In genomic region chr1:194613923-194614830, GRCm38 (mm10) we compare ENCODE assay signal across 8 mouse cellular contexts. TPM values are rescaled to one million over a fixed set of nuclear protein-coding genes. Genes with fewer than 3 reads are reported as not detected.
A peak's percentile ranks its signal among the peaks of the same experiment; 100 is the strongest.
DNase-seq lines count a peak whose midpoint lies in the region; ATAC-seq lines count a peak whose summit lies in the region.

No protein-coding gene starts in this region.

- 48% methylated on average over 5 of the region's 5 CpGs for WGBS in heart, embryonic 14.5 days
- WGBS in midbrain, embryonic 11.5 days = 81% methylated on average over 5 of the region's 5 CpGs
- WGBS in midbrain, embryonic 14.5 days = 83% methylated on average over 5 of the region's 5 CpGs

- H3K27me3 ChIP-seq in heart, embryonic 14.5 days (ENCODE audit: control insufficient read depth, insufficient read depth, low read length) = no peaks in the 10 kb centered on the region
- no peaks in the 10 kb centered on the region for H3K27me3 ChIP-seq in midbrain, embryonic 11.5 days (ENCODE audit: control insufficient read depth, insufficient read depth, low read length)
- no peaks in the 10 kb centered on the region for H3K27me3 ChIP-seq in midbrain, embryonic 14.5 days (ENCODE audit: control insufficient read depth, insufficient read depth, low read length)

- no peak overlapping the region for H3K4me3 ChIP-seq in heart, embryonic 14.5 days (ENCODE audit: control insufficient read depth in 1 of 2, insufficient read depth in 1 of 2, low read depth in 1 of 2, low read length in 2 of 2)
- H3K4me3 ChIP-seq in midbrain, embryonic 11.5 days (ENCODE audit: low read depth, low read length) = no peak overlapping the region
- no peak overlapping the region for H3K4me3 ChIP-seq in midbrain, embryonic 14.5 days (replicated peaks; ENCODE audit: low read depth, low read length)

- peak overlapping the region; percentile 60 to 73 for H3K27ac ChIP-seq in heart, embryonic 14.5 days (replicated peaks in 1 of 2; ENCODE audit: control insufficient read depth in 1 of 2, insufficient read depth in 1 of 2, low read depth in 2 of 2, low read length in 2 of 2)
- no peak overlapping the region for H3K27ac ChIP-seq in midbrain, embryonic 11.5 days (ENCODE audit: low read depth, low read length)
- no peak overlapping the region for H3K27ac ChIP-seq in midbrain, embryonic 14.5 days (replicated peaks; ENCODE audit: low read depth, low read length)

- no peak overlapping the region for H3K9ac ChIP-seq in heart, embryonic 14.5 days (ENCODE audit: low read length)
- H3K9ac ChIP-seq in midbrain, embryonic 11.5 days (ENCODE audit: low read length) = no peak overlapping the region
- no peak overlapping the region for H3K9ac ChIP-seq in midbrain, embryonic 14.5 days (replicated peaks; ENCODE audit: low read length)

- no peaks in the 10 kb centered on the region for H3K36me3 ChIP-seq in heart, embryonic 14.5 days (ENCODE audit: control insufficient read depth, insufficient read depth, low read length)
- H3K36me3 ChIP-seq in midbrain, embryonic 11.5 days (ENCODE audit: control insufficient read depth, insufficient read depth, low read length) = no peaks in the 10 kb centered on the region
- H3K36me3 ChIP-seq in midbrain, embryonic 14.5 days (ENCODE audit: control insufficient read depth, insufficient read depth, low read length) = no peaks in the 10 kb centered on the region

- no peaks in the 10 kb centered on the region for H3K9me3 ChIP-seq in heart, embryonic 14.5 days (ENCODE audit: control insufficient read depth, low read length)
- H3K9me3 ChIP-seq in midbrain, embryonic 11.5 days (ENCODE audit: control insufficient read depth, low read length) = no peaks in the 10 kb centered on the region
- H3K9me3 ChIP-seq in midbrain, embryonic 14.5 days (ENCODE audit: control insufficient read depth, low read length) = no peaks in the 10 kb centered on the region

- no peak overlapping the region for H3K4me2 ChIP-seq in heart, embryonic 14.5 days (ENCODE audit: low read length)
- H3K4me2 ChIP-seq in midbrain, embryonic 11.5 days = no peak overlapping the region
- H3K4me2 ChIP-seq in midbrain, embryonic 14.5 days (ENCODE audit: low read length) = no peak overlapping the region

- DNase-seq in heart, postnatal 4 days = no peak
- DNase-seq in midbrain, embryonic 11.5 days (ENCODE audit: low spot score, missing footprints) = peak; percentile 69
- DNase-seq in midbrain, embryonic 14.5 days = no peak
- peak; percentile 55 to 79 for DNase-seq in kidney, postnatal 25 days
- DNase-seq in right cerebral cortex, postnatal 14 days = peak; percentile 55
- no peak for DNase-seq in adrenal gland, adult (ENCODE audit: inconsistent age in 2 of 2, low spot score in 1 of 2)
- no peak for DNase-seq in spleen, postnatal 4 days (ENCODE audit: low spot score in 2 of 2)

- H3K4me1 ChIP-seq in heart, embryonic 14.5 days (ENCODE audit: control insufficient read depth in 2 of 2, insufficient read depth in 2 of 2, low read length in 2 of 2) = peaks cover 25 to 39% of the 10 kb centered on the region in 2 experiments
- H3K4me1 ChIP-seq in midbrain, embryonic 11.5 days (ENCODE audit: control insufficient read depth, insufficient read depth, low read length) = peaks cover 3% of the 10 kb centered on the region
- H3K4me1 ChIP-seq in midbrain, embryonic 14.5 days (ENCODE audit: control insufficient read depth, insufficient read depth, low read length) = no peaks in the 10 kb centered on the region

- peak; percentile 48; the same call in 1 of the 2 replicates for ATAC-seq in heart, embryonic 14.5 days (ENCODE audit: insufficient number of reproducible peaks, insufficient read depth, low FRiP score, low read depth)
- no peak for ATAC-seq in midbrain, embryonic 11.5 days (ENCODE audit: low FRiP score)
- no peak for ATAC-seq in midbrain, embryonic 14.5 days (ENCODE audit: low FRiP score, low TSS enrichment)

RNA-seq across cellular contexts. Expression of gene Plxna2, which starts 3.8 kb away (rescaled TPM):
- polyA plus RNA-seq in heart, embryonic 14.5 days (2014; fragmentation: Nextera tagmentation; extraction: Ambion mirVana) = 6.5 and 6.9 TPM in 2 replicates
- 10 to 100 TPM; 23.7 to 24.7 TPM for total RNA-seq in heart, postnatal 4 days (2021)
- 10.6 and 10.7 TPM in 2 replicates for polyA plus RNA-seq in midbrain, embryonic 11.5 days (2014; fragmentation: Nextera tagmentation; extraction: Ambion mirVana)
- 21.2 and 24.1 TPM in 2 replicates for polyA plus RNA-seq in midbrain, embryonic 14.5 days (2014; fragmentation: Nextera tagmentation; extraction: Ambion mirVana)

Comparison
In these comparisons a context has a peak if more than half of its experiments do, and no peak if none do; other contexts are left out.
1. DNase-seq: peak in midbrain, embryonic 11.5 days (single experiment), kidney, postnatal 25 days (2 of 2) and right cerebral cortex, postnatal 14 days (single experiment); none in heart, postnatal 4 days (single experiment), midbrain, embryonic 14.5 days (single experiment), adrenal gland, adult (0 of 2) and spleen, postnatal 4 days (0 of 2).
2. H3K27ac ChIP-seq: peak in heart, embryonic 14.5 days (2 of 2); none in midbrain, embryonic 11.5 days (single experiment) and midbrain, embryonic 14.5 days (single experiment).